Mouse (Mus musculus): ENCODE measurements around the gene Ptprd.

DNA sequence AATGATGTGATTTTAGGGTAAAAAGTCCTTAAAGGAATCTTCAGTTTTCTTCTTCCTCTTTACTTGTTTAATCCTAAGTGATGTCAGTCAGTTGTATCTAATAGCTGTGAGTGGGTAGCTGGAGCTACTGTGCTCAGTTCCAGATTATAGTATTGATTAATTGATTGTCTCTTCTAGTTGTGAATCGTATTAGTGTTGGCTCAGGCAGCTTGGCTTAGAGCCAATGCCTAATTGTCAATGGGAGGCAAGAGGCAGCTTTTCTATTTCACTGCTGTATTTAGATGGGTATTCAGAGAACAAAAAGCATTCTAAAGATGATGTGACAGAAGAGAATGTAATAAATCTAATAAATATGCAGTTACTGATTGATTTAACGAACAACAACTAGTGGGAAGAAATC, 1461.1 kb downstream of the Ptprd start:
- no peak for TF ChIP-seq GABPA (IDR thresholded peaks at IDR 0.05; ENCODE audit: low read depth, low read length)
- no peak for TF ChIP-seq CTCF (IDR thresholded peaks at IDR 0.05 in 2 of 3, conservative IDR thresholded peaks at IDR 0.05 in 1 of 3; ENCODE audit: control insufficient read depth in 1 of 3, insufficient read depth in 1 of 3, low read depth in 2 of 3, low read length in 3 of 3, poor library complexity in 1 of 3, severe bottlenecking in 1 of 3)
- TF ChIP-seq MXI1 (IDR thresholded peaks at IDR 0.05; ENCODE audit: low read depth, low read length): no peak

Measured in MEL (cell line).